ENCODE assay signal across 8 mouse cellular contexts in the genomic region with DNA sequence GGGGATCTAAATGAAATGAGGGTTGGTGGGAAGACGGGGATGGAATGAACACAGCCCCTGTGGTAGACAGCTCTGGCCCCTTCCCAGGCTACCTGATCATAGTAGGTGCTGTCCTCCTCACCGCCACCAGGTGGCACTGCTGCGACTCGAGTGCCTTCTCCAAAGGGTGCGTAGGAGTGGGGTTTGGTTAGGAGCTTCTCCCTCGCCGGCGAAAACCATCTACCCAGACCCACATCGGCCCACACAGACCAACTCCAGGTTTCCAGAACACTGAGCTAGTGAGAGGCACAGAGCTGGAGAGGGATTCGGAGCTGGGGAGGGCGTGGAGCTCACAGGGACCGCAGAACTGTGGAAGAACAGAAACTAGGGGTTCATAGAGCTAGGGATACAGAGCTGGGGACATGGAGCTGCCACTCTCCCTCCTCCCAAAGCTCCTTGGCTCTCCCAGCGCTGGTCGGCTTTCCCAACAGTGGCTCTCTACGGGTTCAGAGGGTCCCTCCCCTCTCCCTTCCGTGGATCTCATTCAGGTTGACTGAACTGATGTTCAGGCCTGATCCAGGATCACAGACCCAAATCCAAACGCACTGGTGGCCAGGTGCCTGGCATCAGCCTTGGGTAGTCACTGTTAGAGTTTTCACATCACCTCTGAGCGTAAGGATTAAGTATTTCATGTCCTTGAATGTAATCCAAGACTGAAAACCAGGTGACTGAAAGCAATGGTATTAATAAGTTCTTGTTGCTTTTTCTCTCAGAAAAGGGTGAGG. TPM values are rescaled to one million over a fixed set of nuclear protein-coding genes. Genes with fewer than 3 reads are reported as not detected.
DNase-seq lines count a peak whose midpoint lies in the region; ATAC-seq and TF ChIP-seq lines count a peak whose summit lies in the region.

No protein-coding gene starts in this region.

- intact Hi-C loops in heart, postnatal 36 days (cut with DNase I) = loop anchor here (1.0 to 5.0 kb wide), 4 partner anchors 27 to 264 kb away; partner anchors contain the start of gene Taf1c

- H3K4me2 ChIP-seq in forebrain, embryonic 15.5 days (replicated peaks) = peak overlapping the region; percentile 45
- H3K4me2 ChIP-seq in lung, embryonic 15.5 days = peak overlapping the region; percentile 52

- no peaks in the 10 kb centered on the region for H3K27me3 ChIP-seq in forebrain, embryonic 15.5 days
- H3K27me3 ChIP-seq in lung, embryonic 15.5 days = 0 out of 2 replicates have a peak, but pooled peaks cover 6% of the 10 kb centered on the region

- no peak for TF ChIP-seq POLR2A in olfactory bulb, adult 2 months (IDR thresholded peaks at IDR 0.05; ENCODE audit: insufficient read depth, low read depth, low read length)

- peak; percentile 79 for TF ChIP-seq CTCF in olfactory bulb, adult 2 months (IDR thresholded peaks at IDR 0.05; ENCODE audit: insufficient read depth, low read depth, low read length)

- peak; percentile 76 for ATAC-seq in forebrain, embryonic 15.5 days (replicated peaks)
- ATAC-seq in lung, embryonic 15.5 days (ENCODE audit: borderline replicate concordance, extremely low read depth, low FRiP score, low TSS enrichment) = peak; percentile 58; the same call in 1 of the 2 replicates

- peak; percentile 85 for DNase-seq in Muller cell, postnatal 12 days (ENCODE audit: inconsistent ontology term)
- DNase-seq in cerebellum, adult 11 months = peak; percentile 64
- DNase-seq in heart, postnatal 36 days = peak; percentile 79 to 85
- DNase-seq in layer of hippocampus, adult 8-10 months (ENCODE audit: low spot score in 2 of 2) = peak; percentile 62 to 76
- peak; percentile 66 to 83 for DNase-seq in thymus, postnatal 10 days (ENCODE audit: low spot score in 2 of 2)

- H3K4me1 ChIP-seq in forebrain, embryonic 15.5 days = peaks cover 4% of the 10 kb centered on the region
- 0 out of 2 replicates have a peak, but pooled peaks cover 5% of the 10 kb centered on the region for H3K4me1 ChIP-seq in lung, embryonic 15.5 days
- peaks cover 16% of the 10 kb centered on the region for H3K4me1 ChIP-seq in olfactory bulb, adult 2 months (ENCODE audit: control insufficient read depth, insufficient read depth, low read length)

- peak overlapping the region; percentile 49 for H3K9ac ChIP-seq in forebrain, embryonic 15.5 days (replicated peaks)
- H3K9ac ChIP-seq in lung, embryonic 15.5 days = peak overlapping the region; percentile 36

- H3K9me3 ChIP-seq in forebrain, embryonic 15.5 days = no peaks in the 10 kb centered on the region
- H3K9me3 ChIP-seq in lung, embryonic 15.5 days = no peaks in the 10 kb centered on the region

- peaks cover 31% of the 10 kb centered on the region for H3K36me3 ChIP-seq in forebrain, embryonic 15.5 days
- H3K36me3 ChIP-seq in lung, embryonic 15.5 days = peaks cover 25% of the 10 kb centered on the region

- no peak overlapping the region for H3K4me3 ChIP-seq in forebrain, embryonic 15.5 days
- H3K4me3 ChIP-seq in lung, embryonic 15.5 days = peak overlapping the region; percentile 22
- H3K4me3 ChIP-seq in olfactory bulb, adult 2 months (ENCODE audit: insufficient read depth, low read depth, low read length) = peak overlapping the region; percentile 27; the same call in 1 of the 2 replicates

- H3K27ac ChIP-seq in forebrain, embryonic 15.5 days (replicated peaks) = no peak overlapping the region
- H3K27ac ChIP-seq in lung, embryonic 15.5 days = no peak overlapping the region
- peak overlapping the region; percentile 2; the same call in 1 of the 2 replicates for H3K27ac ChIP-seq in olfactory bulb, adult 2 months (ENCODE audit: insufficient read depth, low read depth, low read length)

- 12% methylated on average over 18 of the region's 18 CpGs for WGBS in forebrain, embryonic 15.5 days
- 11% methylated on average over 18 of the region's 18 CpGs for WGBS in lung, embryonic 15.5 days
- WGBS in olfactory bulb, adult 2 months = 11% methylated on average over 18 of the region's 18 CpGs

RNA-seq across cellular contexts. Expression of gene Mlycd, which starts 18.2 kb away (rescaled TPM):
- 14.7 and 15.2 TPM in 2 replicates for polyA plus RNA-seq in forebrain, embryonic 15.5 days (2015; fragmentation: Nextera tagmentation; extraction: Ambion mirVana)
- total RNA-seq in heart, postnatal 36 days (2021) = 100 to 1,000 TPM; 124 to 152 TPM
- total RNA-seq in layer of hippocampus, adult 8-10 months (2022) = 10 to 100 TPM; 26.3 to 28.5 (median 27.2) TPM
- 14.8 and 15.8 TPM in 2 replicates for polyA plus RNA-seq in lung, embryonic 15.5 days (2015; fragmentation: Nextera tagmentation; extraction: Ambion mirVana)
- polyA plus RNA-seq in olfactory bulb, adult 2 months (2012; ENCODE audit: insufficient read depth, insufficient read length, low replicate concordance, missing spikeins) = not detected in 2 replicates

RNA-seq across cellular contexts. Expression of gene Osgin1, which starts 21.0 kb away (rescaled TPM):
- 0.19 and 0.22 TPM in 2 replicates for polyA plus RNA-seq in forebrain, embryonic 15.5 days (2015; fragmentation: Nextera tagmentation; extraction: Ambion mirVana)
- total RNA-seq in heart, postnatal 36 days (2021) = 1 to 10 TPM; 4.6 to 7.4 TPM
- total RNA-seq in layer of hippocampus, adult 8-10 months (2022) = 1 to 10 TPM in 2 of 4 experiments, under 1 TPM in 2; 0.22 to 1.2 (median 0.91) TPM
- polyA plus RNA-seq in lung, embryonic 15.5 days (2015; fragmentation: Nextera tagmentation; extraction: Ambion mirVana) = 1.0 and 1.7 TPM in 2 replicates
- polyA plus RNA-seq in olfactory bulb, adult 2 months (2012; ENCODE audit: insufficient read depth, insufficient read length, low replicate concordance, missing spikeins) = not detected in 2 replicates

RNA-seq across cellular contexts. Expression of gene Necab2, which starts 33.6 kb away (rescaled TPM):
- polyA plus RNA-seq in forebrain, embryonic 15.5 days (2015; fragmentation: Nextera tagmentation; extraction: Ambion mirVana) = 15.7 and 17.9 TPM in 2 replicates
- not detected for total RNA-seq in heart, postnatal 36 days (2021)
- total RNA-seq in layer of hippocampus, adult 8-10 months (2022) = 100 to 1,000 TPM; 104 to 119 (median 115) TPM
- 1.4 and 1.6 TPM in 2 replicates for polyA plus RNA-seq in lung, embryonic 15.5 days (2015; fragmentation: Nextera tagmentation; extraction: Ambion mirVana)
- not detected in 2 replicates for polyA plus RNA-seq in olfactory bulb, adult 2 months (2012; ENCODE audit: insufficient read depth, insufficient read length, low replicate concordance, missing spikeins)

Comparison
In these comparisons a context has a peak if more than half of its experiments do, and no peak if none do; other contexts are left out.
1. RNA of gene Mlycd, which starts 18.2 kb away (polyA plus RNA-seq): 14.7 to 15.2 TPM in forebrain, embryonic 15.5 days and 14.8 to 15.8 TPM in lung, embryonic 15.5 days; not detected in olfactory bulb, adult 2 months; every median in the first group is over 10 times any median in the second.
2. Peak in every context shown above with its lines, with median percentiles within 50 percentile points of each other: DNase-seq.